Mouse (Mus musculus) B cell, adult 62 days (primary cell): Measurements from ENCODE around the gene 4931406C07Rik. TPM values are rescaled to one million over a fixed set of nuclear protein-coding genes. Genes with fewer than 3 reads are reported as not detected.

Experiments used
- total RNA-seq: library from RNA; stranded (reverse); gene quantifications from 4 replicates; pipeline ENCODE4 v1.2.4, GENCODE M21; 2023

The 4931406C07Rik gene
- 5.4 to 8.6 TPM (median 5.9 TPM) in 4 replicates for total RNA-seq

GRCm38 (mm10) chr9:15306398-15307119 is at the start of gene 4931406C07Rik:
4931406C07Rik (minus strand) TSS chr9:15306448.

GRCm38 (mm10) chr9:15305503-15306397 is 498 bp downstream of the 4931406C07Rik start, which contains the start of gene Taf1d:
Taf1d (plus strand) TSS chr9:15306214.

GRCm38 (mm10) chr9:15279649-15280490 is 26.4 kb downstream of the 4931406C07Rik start, which contains the start of gene Med17:
Med17 (minus strand) TSS chr9:15279931.

GRCm38 (mm10) chr9:15239042-15239925 is 67.0 kb downstream of the 4931406C07Rik start, which contains the start of gene Vstm5:
Vstm5 (plus strand) TSS chr9:15239045.

Other genes with a start within 250 kb of the 4931406C07Rik start
- gene Hephl1, start 194.3 kb downstream of the 4931406C07Rik start, total RNA-seq = not detected in 4 replicates
- not detected in 4 replicates for gene Vstm5, start 67.4 kb downstream of the 4931406C07Rik start, total RNA-seq
- 45.2 to 55.6 TPM (median 51.3 TPM) in 4 replicates for gene Med17, start 26.5 kb downstream of the 4931406C07Rik start, total RNA-seq
- gene Taf1d, start 234 bp downstream of the 4931406C07Rik start, total RNA-seq = 281 to 309 TPM (median 297 TPM) in 4 replicates
- 50.6 to 53.3 TPM (median 52.0 TPM) in 4 replicates for gene Cep295, start 51.3 kb upstream of the 4931406C07Rik start, total RNA-seq
- gene Smco4, start 187.0 kb upstream of the 4931406C07Rik start, total RNA-seq = 9.2 to 14.9 TPM (median 12.6 TPM) in 4 replicates